Mouse (Mus musculus) naive thymus-derived CD4-positive, alpha-beta T cell, adult 2 months (primary cell): ENCODE data around the gene Adrm1.

Source experiments
- DNase-seq: peaks from one replicate; pipeline ENCODE4 v3.0.0-alpha.2; 2011; ENCODE audit warnings: low read depth

The Adrm1 gene

DNA sequence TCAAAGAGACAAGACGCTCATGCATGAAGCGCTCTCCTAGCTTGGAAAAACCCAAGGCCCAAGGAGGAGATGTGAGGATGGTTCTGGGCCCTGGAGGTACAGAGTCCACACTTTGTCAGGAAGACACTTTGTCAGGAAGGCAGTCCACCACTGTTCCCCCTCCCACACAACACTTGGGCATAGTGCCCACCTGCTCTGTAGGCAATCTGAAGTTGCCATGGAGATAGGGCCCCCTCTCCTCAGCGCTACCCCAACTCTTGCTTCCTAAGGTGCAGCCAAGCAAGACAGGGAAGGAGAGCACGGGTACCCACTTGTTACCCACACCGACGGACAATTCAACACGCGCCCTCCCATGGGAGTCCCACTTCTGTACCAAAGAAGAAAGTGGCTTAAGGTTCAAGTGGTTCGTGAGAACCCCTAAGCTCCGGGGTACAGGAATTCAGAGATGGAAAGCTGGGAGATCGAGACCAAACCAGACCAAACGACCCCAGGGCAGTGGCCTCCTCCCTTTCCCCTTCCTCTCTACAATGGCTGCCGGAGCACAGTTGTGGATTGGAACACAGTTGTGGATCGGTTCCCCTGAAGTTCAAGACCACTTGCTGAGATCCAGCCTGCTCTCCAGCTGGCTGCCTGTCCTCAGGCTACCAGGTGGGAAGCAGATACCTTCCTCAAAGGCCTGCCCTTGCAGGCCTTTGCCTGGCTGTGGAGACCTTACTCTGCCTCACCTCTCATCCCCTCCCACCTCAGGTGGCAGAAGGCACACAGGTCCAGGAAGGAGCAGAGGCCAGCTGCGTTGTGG, 48.1 kb downstream of the Adrm1 start:
- DNase-seq: no peak

DNA sequence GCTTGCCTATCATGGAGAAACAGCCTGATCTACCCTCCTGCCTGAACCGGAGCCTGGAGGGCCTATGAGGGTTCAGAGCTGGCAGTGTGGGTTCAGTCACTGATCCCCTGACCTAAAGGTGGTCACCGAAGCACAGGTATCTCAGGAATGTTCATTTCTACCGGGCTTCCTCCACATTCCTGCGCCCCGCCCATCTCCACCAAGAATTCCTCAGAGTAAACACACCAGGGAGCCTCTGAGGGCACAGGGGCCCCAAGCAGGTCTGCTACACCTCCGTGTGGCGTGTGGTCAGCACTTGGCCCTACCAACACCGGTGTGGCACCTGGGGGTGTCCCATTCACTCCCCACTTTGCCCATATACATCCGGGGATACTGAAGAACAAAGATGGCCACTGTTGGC, 48.9 kb downstream of the Adrm1 start:
- no peak for DNase-seq

DNA sequence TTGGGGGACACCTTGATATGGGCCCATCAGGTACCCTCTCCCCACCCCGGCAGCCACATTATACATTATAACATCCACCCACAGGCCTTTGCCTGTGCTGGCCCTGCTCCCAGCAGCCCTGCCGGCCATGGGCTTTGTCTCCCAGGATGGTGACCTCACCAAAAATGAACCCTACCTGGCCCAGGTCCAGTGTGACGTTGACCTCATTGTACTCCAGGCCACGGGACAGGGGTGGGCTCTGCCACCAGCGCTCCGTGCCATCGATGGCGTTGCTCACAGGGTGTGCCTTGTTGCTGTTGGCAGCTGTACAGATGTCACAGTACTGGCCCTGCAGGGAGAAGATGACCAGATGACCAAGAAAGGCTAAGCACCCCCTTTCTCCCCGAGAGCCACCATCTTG, 49.8 kb downstream of the Adrm1 start:
- DNase-seq: no peak

DNA sequence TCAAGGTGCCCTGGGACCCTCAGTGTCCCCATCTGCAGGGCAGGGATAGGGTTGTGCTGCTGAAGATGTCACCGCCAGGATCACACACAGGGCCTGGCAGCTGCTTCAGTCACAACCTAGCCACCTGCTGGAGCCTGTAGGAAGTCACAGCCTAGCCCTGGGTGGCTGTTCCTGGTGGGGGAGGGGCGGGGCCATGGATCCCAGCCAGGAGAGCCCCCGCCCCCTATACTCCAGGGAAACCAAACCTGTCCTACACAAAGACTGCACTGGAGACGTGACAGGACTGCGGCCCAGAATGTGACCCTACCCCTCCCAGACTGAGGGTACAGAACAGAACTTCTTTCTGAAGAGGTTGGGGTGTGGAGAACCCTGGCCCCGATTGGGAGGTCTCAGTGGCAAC, 51.0 kb downstream of the Adrm1 start:
- DNase-seq: no peak

DNA sequence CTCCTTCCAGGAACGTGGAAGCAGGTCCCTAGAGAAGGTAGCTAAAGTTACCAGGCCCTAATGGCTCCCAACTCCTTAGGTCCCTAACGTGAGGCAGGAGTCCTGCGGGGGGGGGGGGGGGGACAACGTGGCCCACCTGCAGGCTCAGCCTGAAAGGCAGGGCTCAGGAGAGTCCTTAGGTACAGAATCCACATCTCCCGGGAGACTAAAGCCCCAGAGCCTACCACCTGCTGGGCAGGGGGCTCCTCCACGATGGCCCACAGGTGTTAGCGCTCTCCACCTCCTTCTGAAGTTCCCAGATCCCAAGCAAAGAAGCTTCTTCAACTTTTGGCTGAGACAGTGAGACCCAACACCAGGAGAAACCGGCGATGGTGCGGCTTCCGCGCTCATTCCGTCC, 53.4 kb downstream of the Adrm1 start:
- DNase-seq: no peak

DNA sequence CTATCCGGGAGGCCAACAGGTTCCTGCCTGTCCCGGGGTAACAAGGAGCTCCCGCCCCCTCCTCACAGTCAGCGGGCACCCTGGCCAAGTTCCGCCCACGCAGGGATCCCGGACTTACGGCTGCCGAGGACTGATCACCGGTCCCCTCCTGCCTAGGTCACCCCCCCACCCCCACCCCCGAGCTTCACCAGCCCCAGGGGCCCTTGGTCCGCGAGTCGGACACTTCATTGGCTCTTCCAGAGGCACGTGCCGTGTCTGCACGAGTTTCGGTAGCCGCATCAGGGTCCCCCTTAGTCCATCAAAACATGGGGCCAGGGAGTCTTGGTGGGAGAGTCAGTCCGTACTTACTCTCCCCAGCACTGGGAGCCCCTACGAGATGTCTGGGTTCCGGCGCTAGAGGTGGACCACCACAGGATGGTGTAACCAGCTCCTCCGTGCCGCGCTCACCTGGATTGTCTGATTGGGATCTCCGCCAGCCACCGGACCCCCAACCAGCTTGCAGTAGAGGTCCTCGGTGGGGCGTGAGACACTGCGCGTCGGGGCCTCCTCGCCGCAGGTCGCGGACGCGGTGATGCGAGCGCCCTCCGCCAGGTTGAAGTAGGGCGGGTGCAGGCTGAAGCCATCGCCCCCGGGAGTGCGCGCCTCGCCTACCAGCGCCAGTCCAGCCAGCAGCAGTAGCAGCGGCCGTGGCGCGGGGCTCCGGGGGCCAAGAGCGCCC, 53.9 kb downstream of the Adrm1 start:
- DNase-seq: no peak
